Mouse (Mus musculus) urinary bladder, postnatal 25 days (tissue): Measurements from ENCODE around the gene Marveld1.
A peak's percentile ranks its signal among the peaks of the same experiment; 100 is the strongest.

ENCODE experiments used
- DNase-seq: peaks from one replicate; pipeline ENCODE4 v3.0.0; 2022; ENCODE audit warnings: low spot score

Gene Marveld1

DNA sequence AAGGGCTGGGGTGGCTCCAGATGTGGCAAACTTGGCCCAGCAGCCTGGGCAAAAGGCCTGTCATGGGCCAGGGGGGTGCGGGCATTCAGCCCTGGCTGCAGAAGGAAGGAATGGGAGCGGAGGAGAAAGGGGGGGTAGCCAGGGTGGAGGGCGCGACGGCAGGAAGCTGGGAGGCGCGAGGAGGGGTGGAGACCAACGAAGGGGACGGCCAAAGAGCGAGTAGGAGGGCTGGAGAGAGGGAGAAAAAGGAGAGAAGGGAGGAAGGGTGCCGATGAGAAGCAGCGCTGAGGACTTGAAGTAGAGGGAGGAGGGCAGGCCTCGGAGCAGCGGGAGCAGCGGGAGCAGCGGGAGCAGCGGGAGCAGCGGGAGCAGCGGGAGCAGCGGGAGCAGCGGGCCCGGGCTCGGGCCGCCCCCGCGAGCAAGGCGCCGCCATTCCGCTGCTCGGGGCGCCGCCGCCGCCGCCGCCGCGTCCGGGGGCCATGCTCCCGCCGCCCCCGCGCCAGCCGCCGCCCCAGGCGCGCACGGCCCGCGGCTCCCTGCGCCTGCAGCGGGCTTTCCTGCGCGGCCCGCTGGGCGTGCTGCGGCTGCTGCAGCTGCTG, at the start of gene Marveld1:
TSS of gene Marveld1 (plus strand) at position 231 of the 599 bp plus-strand sequence.
- peak; percentile 68 for DNase-seq

DNA sequence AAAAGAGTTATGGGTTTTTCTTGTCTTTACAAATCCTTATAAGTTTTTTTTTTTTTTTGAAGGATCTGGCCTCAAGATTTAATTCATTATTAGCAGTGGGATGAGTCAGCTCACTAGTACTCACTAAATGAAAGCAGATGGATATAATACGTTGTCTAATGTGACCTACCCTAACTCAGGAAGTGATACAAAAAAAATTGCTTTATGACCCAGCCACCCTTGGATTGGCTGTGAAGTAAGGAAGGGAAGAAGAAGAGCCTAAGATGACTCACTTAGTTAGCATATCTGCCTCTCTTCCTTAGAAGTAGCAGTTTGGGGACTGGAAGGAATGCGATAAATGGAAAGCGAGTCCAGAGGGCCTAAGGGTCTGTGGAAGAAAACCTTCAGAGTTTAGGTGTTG, 47.8 kb upstream of the Marveld1 start:
- no peak for DNase-seq

DNA sequence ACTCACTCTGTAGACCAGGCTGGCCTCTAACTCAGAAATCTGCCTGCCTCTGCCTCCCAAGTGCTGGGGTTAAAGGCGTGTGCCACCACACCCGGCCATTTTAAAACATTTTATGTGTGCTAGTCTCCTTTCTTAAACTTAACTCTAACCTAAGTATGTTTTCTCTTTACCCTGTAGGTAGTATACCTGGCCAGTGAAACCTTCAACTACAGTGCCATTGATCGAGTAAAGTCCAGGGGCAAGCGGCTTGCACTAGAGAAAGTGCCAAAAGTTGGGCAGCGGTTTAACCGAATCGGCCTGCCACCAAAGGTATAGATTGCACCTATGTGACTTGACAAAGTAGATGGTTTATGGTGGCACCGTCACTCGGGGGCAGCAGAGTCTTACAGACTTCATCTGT, 42.5 kb upstream of the Marveld1 start:
- no peak for DNase-seq

DNA sequence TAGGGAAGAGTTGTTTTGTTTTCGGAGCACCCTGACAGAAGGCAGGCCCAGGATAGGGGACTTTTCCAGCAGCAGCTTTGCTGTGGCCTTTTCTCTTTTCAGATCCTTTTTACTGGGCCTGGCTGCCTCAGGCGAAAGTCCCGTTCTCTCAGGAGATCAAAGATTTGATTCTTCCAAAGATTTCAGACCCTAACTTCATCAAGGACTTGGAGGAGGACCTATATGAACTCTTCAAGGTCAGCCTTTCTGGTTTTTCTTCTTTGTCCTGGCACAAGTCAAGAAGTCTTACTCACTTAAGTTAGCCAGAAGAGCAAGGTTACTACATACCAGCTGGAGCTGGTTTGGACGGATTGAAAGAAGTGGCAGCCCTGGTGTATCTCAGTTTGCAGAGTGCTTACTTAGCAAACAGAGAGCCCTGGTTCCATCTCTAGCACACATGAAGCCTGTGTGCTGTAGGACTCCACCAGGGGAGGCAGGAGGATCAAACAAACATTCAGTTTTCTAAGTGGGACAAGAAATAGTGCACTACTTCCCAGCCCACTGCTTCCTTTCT, 31.3 kb upstream of the Marveld1 start:
- no peak for DNase-seq

DNA sequence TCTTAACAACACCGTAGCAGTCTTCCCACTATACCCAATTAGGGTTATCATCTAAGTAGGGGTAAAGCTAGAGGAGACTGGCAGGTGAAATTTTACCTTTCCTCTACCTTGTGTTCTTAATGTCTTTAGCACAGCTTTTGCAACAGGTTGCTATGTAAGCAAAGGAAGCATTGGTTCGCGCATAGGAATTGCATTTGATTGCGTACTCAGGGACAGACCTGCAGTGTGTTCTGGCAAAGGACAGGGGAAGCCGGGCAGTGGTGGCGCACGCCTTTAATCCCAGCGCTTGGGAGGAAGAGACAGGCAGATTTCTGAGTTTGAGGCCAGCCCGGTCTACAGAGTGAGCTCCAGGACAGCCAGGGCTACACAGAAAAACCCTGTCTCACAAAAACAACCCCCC, 29.1 kb upstream of the Marveld1 start:
- no peak for DNase-seq

DNA sequence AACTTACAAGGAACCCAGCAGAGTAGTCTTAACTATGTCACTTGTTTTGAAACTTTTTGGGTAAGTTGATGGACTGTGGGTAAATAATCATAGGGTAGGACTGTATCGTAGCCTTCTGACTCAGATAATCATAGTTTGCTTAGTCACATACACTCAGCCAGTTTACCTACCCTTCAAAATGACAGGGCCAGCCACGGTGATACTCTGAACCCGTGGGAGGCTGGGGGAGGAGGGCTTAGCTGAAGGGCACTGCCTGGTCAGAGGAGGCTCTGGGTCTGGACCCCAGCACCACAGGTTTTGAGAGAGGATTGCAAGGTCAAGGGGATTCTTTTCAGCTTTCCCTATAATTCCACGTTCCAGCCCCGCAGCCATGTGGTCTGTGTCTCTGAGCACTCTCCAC, 28.6 kb upstream of the Marveld1 start:
- DNase-seq, result no peak

DNA sequence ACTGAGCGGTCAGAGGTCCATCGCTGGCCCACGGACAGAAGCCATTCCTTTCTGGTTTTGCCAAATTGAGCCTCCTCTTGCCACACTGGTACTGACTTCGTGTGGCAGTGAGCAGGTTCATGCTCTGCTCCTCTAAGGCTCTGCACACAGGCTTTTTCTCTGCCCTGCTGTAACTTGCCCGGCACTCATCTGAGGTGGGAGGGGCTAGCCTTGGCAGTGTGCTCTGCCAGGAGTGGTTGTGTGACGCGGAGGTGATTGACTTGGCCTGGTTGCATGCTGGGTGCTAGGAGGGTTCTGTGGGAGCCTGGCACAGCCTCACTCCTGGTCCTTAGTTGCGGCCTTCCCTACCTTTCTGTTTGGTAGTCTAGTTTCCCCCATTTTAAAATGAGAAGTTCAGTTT, 26.7 kb upstream of the Marveld1 start:
- DNase-seq, result no peak

DNA sequence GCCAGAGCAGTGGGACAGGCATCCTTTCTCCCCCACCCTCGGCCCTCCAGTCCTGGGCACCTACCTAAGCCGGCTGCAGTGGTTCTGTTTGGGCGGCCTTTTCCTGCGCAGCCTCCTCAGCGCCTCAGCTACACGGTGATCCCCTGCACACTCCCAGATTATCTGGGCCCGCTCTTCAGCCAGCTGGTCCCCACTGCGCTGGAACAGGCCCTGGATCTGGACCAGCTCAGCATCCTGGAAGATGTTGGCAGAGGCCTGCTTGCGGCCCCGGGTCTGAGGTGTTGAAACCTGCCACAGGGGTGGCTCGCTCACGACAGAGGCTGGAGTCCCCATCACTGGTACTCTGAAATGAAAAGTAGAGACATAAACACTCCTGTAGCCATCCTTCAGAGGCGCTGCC, 22.5 kb upstream of the Marveld1 start:
- DNase-seq, result no peak

DNA sequence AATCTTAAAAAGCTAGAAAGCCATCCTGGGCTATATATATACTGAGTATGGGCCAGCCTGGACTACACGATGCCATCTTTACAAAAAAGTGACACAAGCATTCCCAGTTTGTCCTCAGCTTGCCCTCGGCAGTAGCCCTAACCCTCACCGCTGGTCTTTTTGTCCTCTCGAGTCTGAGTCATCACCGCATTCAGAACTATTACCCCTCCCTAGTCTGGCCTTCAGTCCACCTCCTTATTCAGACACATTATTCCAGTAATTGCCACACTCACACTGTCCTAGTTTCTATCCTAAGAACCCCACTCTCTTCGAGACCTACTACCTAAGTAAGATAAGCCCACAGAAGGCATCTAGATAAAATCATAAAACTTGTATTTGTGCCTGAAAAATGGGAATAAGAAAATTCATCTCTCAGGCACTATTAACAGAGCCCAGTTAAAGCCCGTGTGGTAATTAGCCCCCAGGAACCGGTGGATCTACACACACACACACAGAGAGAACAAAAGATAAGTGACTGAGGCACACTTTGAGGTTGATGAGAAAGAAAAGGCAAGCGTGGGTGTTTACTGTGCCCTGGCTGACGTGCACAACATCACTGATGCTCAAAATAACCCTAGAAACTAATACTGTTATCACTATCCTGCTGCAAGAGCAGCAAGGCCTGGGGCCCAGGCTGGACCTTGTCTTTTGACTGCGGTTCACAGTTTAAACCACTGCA, 21.5 kb upstream of the Marveld1 start:
- no peak for DNase-seq

DNA sequence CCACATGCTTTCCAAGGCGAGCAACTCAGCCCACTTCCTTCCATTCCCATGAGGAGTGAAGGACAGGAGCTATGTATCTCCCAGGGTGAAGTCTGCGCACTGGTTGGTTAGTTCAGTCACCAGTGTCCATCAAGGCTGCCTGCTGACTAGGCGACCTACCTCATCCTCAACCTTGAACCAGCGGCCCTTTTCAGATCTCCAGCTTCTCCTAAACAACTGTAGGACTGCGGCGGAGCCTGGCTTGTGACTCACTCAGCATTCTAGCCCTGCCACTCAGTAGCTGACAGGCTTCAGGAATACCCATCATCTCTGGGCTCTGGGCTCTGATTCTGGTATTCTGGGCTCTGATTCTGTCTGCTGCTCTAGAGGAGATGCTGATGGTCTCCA, 21.0 kb upstream of the Marveld1 start:
- DNase-seq, result no peak

DNA sequence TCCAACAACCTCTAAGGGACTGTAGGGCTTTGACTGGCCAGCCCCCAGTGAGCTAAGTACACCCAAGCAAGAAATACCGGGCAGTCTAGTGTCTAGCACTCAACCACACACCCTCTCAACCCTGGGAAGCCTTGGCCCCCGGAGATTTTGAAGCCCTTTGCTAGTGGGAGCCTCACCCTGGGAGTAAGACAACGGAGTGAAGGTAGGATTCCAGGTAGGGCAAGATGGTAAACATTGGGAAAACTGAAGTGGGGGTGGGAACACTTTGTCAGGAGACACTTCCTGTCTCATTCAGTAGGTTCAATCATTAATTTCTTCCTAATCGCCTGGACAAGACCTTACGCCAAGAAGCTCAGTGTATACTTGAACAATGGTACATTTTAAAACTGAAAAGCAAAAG, 20.2 kb upstream of the Marveld1 start:
- DNase-seq, result no peak

DNA sequence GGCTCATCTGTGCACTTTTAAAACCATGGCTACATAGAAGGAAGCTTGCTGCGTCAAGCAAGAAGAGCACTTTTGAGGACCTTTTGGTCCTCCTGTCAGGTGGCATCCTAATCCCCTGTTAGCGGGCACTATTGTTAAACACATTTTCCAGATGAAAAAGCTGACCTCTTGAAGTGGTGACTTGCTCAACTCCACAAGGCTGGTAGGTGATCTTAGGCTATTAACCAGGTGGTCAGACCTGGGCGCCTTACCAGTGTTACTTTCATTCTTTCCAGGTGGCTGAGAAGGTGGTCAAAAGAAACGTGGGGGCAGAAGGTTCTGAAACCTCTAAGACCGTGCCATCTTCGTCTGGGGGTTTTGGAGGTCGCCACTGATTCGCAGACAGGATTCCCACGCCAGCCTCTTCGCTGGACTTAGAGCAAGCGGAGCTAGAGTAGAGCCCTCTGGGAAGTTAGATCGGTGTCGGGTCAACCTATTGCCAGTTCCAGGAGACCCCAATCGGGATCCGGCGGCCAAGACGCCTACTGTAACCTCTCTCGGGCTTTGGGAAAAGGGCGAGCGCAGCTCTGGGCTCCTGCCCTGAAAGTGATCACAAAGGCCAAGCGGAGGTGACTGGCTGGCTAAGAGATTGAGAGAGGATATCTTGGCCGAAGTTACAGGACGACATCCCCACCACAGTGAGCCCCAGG, 19.0 kb upstream of the Marveld1 start:
- no peak for DNase-seq

DNA sequence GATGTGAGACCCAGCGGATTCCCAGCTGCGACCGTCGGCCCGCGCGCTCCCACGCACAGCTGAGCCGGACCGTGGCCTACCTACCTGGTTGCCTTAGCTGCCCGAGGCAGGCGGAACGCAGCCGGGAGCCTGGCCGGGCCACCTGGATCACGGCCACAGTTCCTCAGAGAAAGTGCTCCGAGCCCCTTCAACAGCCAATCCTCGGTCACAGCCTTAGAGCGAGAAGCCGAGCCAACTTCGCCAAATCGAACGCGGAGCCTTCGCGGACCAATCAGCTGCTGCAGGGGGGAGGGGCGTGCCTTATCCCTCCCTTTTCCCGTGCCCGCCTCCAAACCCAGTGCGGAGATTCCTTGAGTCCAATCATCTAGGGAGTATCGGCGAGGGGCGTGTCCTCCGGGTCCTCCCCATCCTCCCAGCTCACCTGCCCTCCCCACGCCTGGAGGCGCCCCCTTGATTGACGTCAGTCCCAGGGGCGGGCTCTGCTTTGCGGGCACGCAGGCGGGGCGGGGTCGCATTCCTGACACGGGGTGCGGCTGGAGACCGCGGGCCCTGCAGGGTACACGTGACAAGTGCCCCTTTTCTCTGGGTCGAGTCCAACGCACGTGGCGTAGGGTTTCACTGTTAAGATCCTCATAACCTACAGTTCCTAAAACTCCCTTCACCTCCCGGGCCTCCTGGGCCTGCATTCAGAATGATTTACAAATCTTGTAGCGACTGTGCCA, 18.3 kb upstream of the Marveld1 start, which contains the start of gene Avpi1:
TSS of gene Avpi1 (minus strand) at position 273 of the 722 bp plus-strand sequence.
- peak; percentile 97 for DNase-seq

DNA sequence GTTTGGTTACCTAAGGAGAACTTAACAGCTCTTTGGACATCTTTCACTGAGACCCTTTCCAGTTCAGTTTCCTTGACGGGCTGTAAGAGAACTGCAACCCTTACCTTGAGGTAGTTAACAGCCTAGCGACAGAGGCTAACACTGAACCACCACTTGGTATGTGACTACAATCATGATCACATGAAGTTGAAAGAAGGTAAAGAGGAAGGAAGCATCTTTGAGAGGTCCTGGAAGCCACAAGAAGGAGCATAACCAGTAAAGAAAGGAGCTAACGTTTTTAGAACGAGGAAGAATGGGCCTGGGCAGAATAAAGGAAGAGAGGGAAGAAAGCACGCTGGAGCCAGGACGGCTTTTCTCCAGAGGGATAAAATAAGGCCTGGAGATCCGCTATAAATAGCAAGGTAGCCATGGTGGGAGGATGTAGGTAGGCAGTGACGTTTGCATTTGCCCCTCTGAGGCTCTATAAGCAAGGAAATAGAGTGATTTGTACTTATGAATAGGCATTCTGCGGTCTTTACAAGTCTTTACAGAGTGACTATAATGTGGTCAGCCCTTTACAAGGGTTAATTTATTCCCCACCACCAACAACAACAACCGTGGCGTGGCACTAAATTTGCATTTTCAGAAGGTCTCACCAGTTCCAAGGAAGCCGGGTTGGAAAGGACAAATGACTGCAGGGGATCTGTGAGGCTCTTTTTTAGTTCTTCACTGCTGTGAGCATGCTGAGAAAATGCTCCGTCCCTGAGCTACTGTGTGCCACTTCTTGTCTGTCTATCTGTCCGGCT, 17.5 kb upstream of the Marveld1 start:
- DNase-seq, result no peak

DNA sequence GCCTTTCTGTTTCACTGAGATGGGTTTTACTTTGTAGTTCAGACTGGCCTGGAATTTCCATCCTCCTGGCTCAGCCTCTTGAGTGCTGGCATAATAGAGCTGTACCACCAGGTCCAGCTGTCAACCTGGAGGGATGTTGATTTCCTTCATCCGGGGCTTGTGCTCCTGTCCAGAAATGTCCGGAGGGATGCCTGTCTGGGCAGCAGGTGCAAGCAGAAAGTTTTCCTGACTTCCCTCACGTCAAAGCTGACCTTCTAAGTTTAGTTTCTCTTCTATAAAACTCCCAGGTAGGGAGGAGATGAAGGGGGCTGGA, 16.9 kb upstream of the Marveld1 start:
- DNase-seq, result no peak

DNA sequence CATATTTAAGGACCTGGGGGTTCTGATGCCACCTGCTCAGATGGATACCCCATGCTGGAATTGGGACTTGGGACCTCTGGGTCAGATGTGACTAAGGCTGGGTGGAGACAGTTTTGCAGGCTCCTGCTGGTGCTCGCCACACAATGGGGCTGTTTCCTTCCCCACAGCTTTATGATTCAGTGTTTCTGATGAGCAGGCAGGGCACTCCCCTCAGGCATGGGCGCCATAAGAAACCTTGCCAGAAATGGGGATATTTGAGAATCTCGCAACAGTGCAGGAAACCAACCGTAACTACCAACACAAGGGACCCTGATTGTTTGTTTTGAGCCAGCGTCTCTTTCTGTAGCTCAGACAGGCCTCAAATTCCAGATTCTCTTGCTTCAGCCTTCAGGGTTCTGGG, 16.1 kb upstream of the Marveld1 start:
- no peak for DNase-seq

DNA sequence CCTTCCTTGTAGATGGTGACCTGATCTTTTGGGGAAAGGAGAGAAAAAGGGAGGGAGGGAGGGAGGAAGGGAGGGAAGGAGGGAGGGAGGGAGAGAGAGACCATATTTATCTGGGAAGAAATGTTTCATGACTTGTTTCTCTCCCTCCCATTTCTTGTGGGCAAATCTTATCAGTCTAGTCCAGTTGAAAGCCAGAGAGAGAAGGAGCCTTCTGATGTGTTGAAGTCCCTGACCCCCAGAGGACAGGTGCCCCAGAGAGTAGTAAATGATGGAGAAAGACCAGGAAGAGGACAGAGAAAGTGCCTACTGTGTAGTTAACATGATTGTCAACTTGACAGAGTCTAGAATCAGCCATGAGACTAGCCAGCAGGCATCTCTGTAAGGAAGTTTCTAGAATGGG, 12.1 kb upstream of the Marveld1 start:
- no peak for DNase-seq

DNA sequence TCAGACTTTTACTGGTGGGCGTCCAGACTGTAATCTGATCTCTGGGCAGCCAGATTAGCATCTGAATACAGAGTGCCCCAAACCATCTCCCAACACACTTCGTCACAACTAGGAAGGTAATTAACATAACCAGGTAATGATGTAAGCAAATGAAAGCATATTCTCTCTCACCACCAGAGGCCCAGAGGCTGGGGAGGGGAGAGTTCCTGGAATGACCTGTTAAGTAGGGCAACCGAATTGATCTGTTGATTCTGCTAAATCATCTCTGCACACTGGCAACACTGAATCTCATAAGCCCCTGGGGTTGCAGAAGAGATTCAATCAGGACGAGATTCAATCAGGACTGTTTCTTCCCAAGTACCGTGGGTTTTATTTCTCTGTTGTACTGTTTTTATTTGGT, 11.1 kb upstream of the Marveld1 start:
- DNase-seq, result no peak

DNA sequence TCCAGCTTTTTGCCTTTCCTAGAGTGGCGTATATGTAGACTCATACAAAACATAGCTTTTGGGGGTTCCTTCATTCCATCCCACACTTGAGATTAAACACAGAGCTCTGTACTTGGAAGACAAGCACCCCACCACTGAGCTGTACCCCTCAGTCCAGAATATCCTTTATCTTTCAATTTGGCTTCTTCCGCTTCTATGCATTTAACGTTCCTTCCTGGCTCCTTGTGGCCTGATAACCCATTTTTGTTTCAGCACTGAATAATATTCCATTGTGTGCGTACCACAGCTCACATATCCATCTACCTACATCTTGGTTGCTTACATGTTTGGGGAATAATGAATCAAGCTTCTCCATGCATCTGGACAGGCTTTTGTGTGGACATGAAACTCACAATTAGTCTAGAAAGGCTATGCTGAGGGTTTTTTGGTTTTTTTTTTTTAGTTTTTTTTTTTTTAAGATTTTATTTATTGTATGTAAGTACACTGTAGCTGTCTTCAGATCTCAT, 10.0 kb upstream of the Marveld1 start:
- DNase-seq, result no peak

DNA sequence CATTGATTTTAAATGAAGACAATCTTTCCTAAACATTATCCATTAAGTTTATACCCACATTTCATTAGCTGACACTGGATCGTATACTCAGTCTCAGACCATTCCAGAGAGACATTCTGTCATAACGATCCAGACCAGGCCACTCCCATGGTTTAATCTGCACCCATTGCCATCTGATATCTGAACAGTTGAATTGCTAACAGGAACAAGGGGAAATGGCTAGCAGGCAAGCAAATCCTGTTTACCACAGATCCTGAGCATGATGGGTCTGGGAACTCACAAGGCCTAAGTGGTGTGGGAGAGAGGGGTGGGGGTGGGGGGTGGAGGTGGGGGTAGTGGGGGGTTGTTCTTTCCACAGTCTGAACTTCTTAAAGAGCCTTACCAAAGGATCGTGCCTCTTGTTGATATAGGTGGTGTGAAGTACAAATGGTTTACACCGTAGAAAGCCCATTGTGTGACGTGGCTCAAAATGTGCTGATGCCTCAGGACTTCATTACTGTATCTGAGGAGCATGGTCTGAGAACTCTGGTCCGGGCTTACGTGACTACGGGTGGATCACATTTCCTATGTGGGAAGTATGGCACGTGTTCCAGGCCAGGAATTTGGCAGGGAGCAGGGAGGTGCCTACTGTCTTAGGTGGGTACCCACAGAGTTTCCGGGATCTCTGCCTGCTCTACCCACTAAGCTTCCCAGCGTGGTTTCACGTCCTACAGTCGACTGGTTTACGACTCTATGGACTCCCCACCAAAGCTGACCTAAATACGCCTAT, 8.5 kb upstream of the Marveld1 start:
- no peak for DNase-seq
